Mouse (Mus musculus): ENCODE measurements around the gene Tom1l2. TPM values are rescaled to one million over a fixed set of nuclear protein-coding genes. Genes with fewer than 3 reads are reported as not detected.
A peak's percentile ranks its signal among the peaks of the same experiment; 100 is the strongest.

The Tom1l2 gene
- polyA plus RNA-seq, 1 experiment from 2014 or later, result 21.2 TPM

GRCm38 (mm10) chr11:60317376-60318102 is 35.2 kb downstream of the Tom1l2 start:
- Histone ChIP-seq H3K9me3 (ENCODE audit: control insufficient read depth, low read length) (no peaks in the 10 kb centered on the region), H3K36me3 (ENCODE audit: control insufficient read depth, insufficient read depth, low read length) (no peaks in the 10 kb centered on the region), H3K27ac (ENCODE audit: low read depth, low read length) (no peak overlapping the region), H3K27me3 (ENCODE audit: control insufficient read depth, insufficient read depth, low read length) (no peaks in the 10 kb centered on the region), H3K4me1 (ENCODE audit: control insufficient read depth, insufficient read depth, low read length) (peaks cover 5% of the 10 kb centered on the region), H3K4me3 (ENCODE audit: low read depth, low read length) (no peak overlapping the region), H3K9ac (ENCODE audit: low read length) (no peak overlapping the region), H3K4me2 (ENCODE audit: low read depth) (no peak overlapping the region)
- ATAC-seq (ENCODE audit: insufficient read depth, low FRiP score, low TSS enrichment) (no peak), DNase-seq (ENCODE audit: low spot score) (no peak)
- 75% methylated on average over 7 of the region's 7 CpGs for WGBS

GRCm38 (mm10) chr11:60316883-60317282 is 35.8 kb downstream of the Tom1l2 start:
- ATAC-seq (ENCODE audit: insufficient read depth, low FRiP score, low TSS enrichment) (no peak), DNase-seq (ENCODE audit: low spot score) (no peak)
- Histone ChIP-seq H3K27ac (ENCODE audit: low read depth, low read length) (no peak overlapping the region), H3K27me3 (ENCODE audit: control insufficient read depth, insufficient read depth, low read length) (no peaks in the 10 kb centered on the region), H3K4me1 (ENCODE audit: control insufficient read depth, insufficient read depth, low read length) (peaks cover 10% of the 10 kb centered on the region), H3K36me3 (ENCODE audit: control insufficient read depth, insufficient read depth, low read length) (no peaks in the 10 kb centered on the region), H3K9ac (ENCODE audit: low read length) (no peak overlapping the region), H3K4me3 (ENCODE audit: low read depth, low read length) (no peak overlapping the region), H3K4me2 (ENCODE audit: low read depth) (no peak overlapping the region), H3K9me3 (ENCODE audit: control insufficient read depth, low read length) (no peaks in the 10 kb centered on the region)
- 84% methylated on average over 8 of the region's 8 CpGs for WGBS

GRCm38 (mm10) chr11:60316250-60316649 is 36.5 kb downstream of the Tom1l2 start:
- Histone ChIP-seq H3K27ac (ENCODE audit: low read depth, low read length) (no peak overlapping the region), H3K9me3 (ENCODE audit: control insufficient read depth, low read length) (no peaks in the 10 kb centered on the region), H3K4me3 (ENCODE audit: low read depth, low read length) (no peak overlapping the region), H3K4me1 (ENCODE audit: control insufficient read depth, insufficient read depth, low read length) (peaks cover 16% of the 10 kb centered on the region), H3K27me3 (ENCODE audit: control insufficient read depth, insufficient read depth, low read length) (no peaks in the 10 kb centered on the region), H3K9ac (ENCODE audit: low read length) (no peak overlapping the region), H3K36me3 (ENCODE audit: control insufficient read depth, insufficient read depth, low read length) (no peaks in the 10 kb centered on the region), H3K4me2 (ENCODE audit: low read depth) (no peak overlapping the region)
- DNase-seq (ENCODE audit: low spot score) (no peak), ATAC-seq (ENCODE audit: insufficient read depth, low FRiP score, low TSS enrichment) (no peak)
- 74% methylated on average over 7 of the region's 7 CpGs for WGBS

DNA sequence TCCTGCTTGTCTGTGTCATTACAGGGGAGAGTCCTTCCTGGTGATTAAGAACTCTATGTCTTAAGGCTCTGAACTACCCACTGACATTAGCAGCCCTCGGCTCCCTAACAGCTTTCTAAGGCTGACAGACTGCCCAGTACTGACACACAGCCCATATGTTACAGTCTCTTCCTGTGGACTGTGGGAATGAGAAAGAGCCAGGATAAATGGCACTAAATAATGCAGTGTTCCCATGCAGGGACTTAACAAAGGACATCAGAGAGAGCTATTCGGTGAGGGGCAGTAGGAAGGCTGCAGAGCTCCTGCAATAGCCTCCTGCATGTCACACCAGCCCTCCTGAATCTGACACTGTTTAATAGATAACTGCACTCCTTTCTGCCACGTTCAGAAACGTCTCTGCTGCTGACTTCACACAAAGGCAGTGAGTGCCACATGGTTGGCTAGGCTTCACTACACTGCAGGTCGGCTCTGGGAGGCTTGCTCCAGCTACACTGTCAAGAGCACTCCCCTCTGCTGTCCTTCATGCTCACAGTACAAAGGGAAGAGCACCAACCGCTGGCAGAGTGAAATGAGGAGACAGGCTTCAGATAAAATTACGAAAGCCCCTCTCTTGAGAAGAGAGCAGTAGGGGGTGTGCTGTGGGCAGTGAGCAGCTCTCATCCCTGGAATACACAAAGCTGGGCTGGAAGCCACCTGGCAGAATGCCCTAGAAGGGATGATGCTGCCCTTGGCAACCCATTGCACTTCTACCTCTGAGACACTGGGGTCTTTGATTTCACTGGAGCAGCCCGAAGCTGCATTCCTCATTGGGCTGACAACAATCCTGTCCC is 41.5 kb downstream of the Tom1l2 start:
- H3K4me2 ChIP-seq (ENCODE audit: low read depth), result peak overlapping the region; percentile 25; the same call in 1 of the 2 replicates
- peak; percentile 85 for ATAC-seq (ENCODE audit: insufficient read depth, low FRiP score, low TSS enrichment)
- peak; percentile 68 for DNase-seq (ENCODE audit: low spot score)

DNA sequence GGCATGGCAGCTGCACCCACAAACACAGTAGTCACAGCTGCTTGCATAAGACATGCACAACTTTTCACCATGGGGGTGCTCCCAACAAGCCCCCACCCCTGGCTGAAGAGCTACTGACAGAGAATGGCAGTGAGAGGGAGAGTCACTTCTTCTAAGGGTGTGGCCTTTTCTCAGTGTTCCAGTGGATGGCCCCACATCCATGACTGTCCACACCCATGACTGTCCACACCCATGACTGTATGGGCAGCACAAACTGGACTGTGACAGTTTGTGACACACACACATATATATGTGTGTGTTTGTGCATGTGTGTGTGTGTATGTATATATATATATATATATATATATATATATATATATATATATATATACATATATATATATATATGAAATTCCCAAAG is 42.8 kb downstream of the Tom1l2 start:
- H3K27ac ChIP-seq (ENCODE audit: low read depth, low read length), result no peak overlapping the region
- H3K9me3 ChIP-seq (ENCODE audit: control insufficient read depth, low read length), result no peaks in the 10 kb centered on the region
- H3K36me3 ChIP-seq (ENCODE audit: control insufficient read depth, insufficient read depth, low read length), result no peaks in the 10 kb centered on the region
- H3K4me1 ChIP-seq (ENCODE audit: control insufficient read depth, insufficient read depth, low read length), result peaks cover 21% of the 10 kb centered on the region
- no peak for DNase-seq (ENCODE audit: low spot score)
- H3K4me2 ChIP-seq (ENCODE audit: low read depth), result no peak overlapping the region
- H3K27me3 ChIP-seq (ENCODE audit: control insufficient read depth, insufficient read depth, low read length), result no peaks in the 10 kb centered on the region
- no peak for ATAC-seq (ENCODE audit: insufficient read depth, low FRiP score, low TSS enrichment)
- no peak overlapping the region for H3K4me3 ChIP-seq (ENCODE audit: low read depth, low read length)
- no peak overlapping the region for H3K9ac ChIP-seq (ENCODE audit: low read length)

More for the DNA sequence above, 41.5 kb downstream of the Tom1l2 start:
- H3K9me3 ChIP-seq (ENCODE audit: control insufficient read depth, low read length), result no peaks in the 10 kb centered on the region
- peak overlapping the region; percentile 47 for H3K9ac ChIP-seq (ENCODE audit: low read length)
- peaks cover 21% of the 10 kb centered on the region for H3K4me1 ChIP-seq (ENCODE audit: control insufficient read depth, insufficient read depth, low read length)
- H3K4me3 ChIP-seq (ENCODE audit: low read depth, low read length), result no peak overlapping the region
- peak overlapping the region; percentile 94 for H3K27ac ChIP-seq (ENCODE audit: low read depth, low read length)
- no peaks in the 10 kb centered on the region for H3K27me3 ChIP-seq (ENCODE audit: control insufficient read depth, insufficient read depth, low read length)
- H3K36me3 ChIP-seq (ENCODE audit: control insufficient read depth, insufficient read depth, low read length), result no peaks in the 10 kb centered on the region
- 6% methylated on average over 8 of the region's 8 CpGs for WGBS

- DNase-seq (ENCODE audit: low spot score) (no peak), ATAC-seq (ENCODE audit: insufficient read depth, low FRiP score, low TSS enrichment) (no peak)
- Histone ChIP-seq H3K9ac (ENCODE audit: low read length) (no peak overlapping the region), H3K27ac (ENCODE audit: low read depth, low read length) (no peak overlapping the region), H3K4me3 (ENCODE audit: low read depth, low read length) (no peak overlapping the region), H3K4me1 (ENCODE audit: control insufficient read depth, insufficient read depth, low read length) (peaks cover 21% of the 10 kb centered on the region), H3K9me3 (ENCODE audit: control insufficient read depth, low read length) (no peaks in the 10 kb centered on the region), H3K27me3 (ENCODE audit: control insufficient read depth, insufficient read depth, low read length) (no peaks in the 10 kb centered on the region), H3K36me3 (ENCODE audit: control insufficient read depth, insufficient read depth, low read length) (no peaks in the 10 kb centered on the region), H3K4me2 (ENCODE audit: low read depth) (no peak overlapping the region)
- WGBS, result 82% methylated on average over 12 of the region's 12 CpGs
Measured at GRCm38 (mm10) chr11:60308506-60309116, 44.1 kb downstream of the Tom1l2 start.

DNA sequence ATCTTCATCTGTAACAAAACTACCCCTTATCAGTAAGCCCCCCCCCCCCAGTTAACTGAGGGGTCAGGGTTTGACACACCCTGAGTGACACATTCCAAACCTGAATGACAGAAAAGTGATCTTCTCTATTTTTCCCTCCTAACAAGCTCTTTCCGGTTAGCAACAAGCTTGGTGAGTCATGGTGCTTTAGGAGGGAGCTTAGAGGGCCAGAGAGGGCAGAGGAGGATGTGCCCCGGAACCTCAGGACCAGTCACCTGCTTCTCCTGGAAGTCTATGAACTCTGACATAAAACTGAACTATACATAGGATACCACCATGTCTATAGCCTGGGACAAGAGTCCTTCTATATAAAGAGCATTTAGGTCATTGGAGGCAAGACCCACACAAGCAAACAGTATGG is 44.6 kb downstream of the Tom1l2 start:
- Histone ChIP-seq H3K36me3 (ENCODE audit: control insufficient read depth, insufficient read depth, low read length) (no peaks in the 10 kb centered on the region), H3K27ac (ENCODE audit: low read depth, low read length) (no peak overlapping the region), H3K4me2 (ENCODE audit: low read depth) (no peak overlapping the region), H3K4me1 (ENCODE audit: control insufficient read depth, insufficient read depth, low read length) (peaks cover 21% of the 10 kb centered on the region), H3K9me3 (ENCODE audit: control insufficient read depth, low read length) (no peaks in the 10 kb centered on the region), H3K9ac (ENCODE audit: low read length) (no peak overlapping the region), H3K4me3 (ENCODE audit: low read depth, low read length) (no peak overlapping the region), H3K27me3 (ENCODE audit: control insufficient read depth, insufficient read depth, low read length) (no peaks in the 10 kb centered on the region)
- DNase-seq (ENCODE audit: low spot score) (no peak), ATAC-seq (ENCODE audit: insufficient read depth, low FRiP score, low TSS enrichment) (no peak)
- WGBS, result 78% methylated on average over 2 of the region's 2 CpGs

- no peak for ATAC-seq (ENCODE audit: insufficient read depth, low FRiP score, low TSS enrichment)
- Histone ChIP-seq H3K36me3 (ENCODE audit: control insufficient read depth, insufficient read depth, low read length) (no peaks in the 10 kb centered on the region), H3K9me3 (ENCODE audit: control insufficient read depth, low read length) (no peaks in the 10 kb centered on the region), H3K9ac (ENCODE audit: low read length) (no peak overlapping the region), H3K4me2 (ENCODE audit: low read depth) (no peak overlapping the region), H3K27me3 (ENCODE audit: control insufficient read depth, insufficient read depth, low read length) (no peaks in the 10 kb centered on the region), H3K4me1 (ENCODE audit: control insufficient read depth, insufficient read depth, low read length) (peaks cover 17% of the 10 kb centered on the region), H3K4me3 (ENCODE audit: low read depth, low read length) (no peak overlapping the region), H3K27ac (ENCODE audit: low read depth, low read length) (no peak overlapping the region)
- WGBS, result 92% methylated on average over 2 of the region's 2 CpGs
- DNase-seq (ENCODE audit: low spot score), result no peak
Measured at GRCm38 (mm10) chr11:60307375-60307825, 45.3 kb downstream of the Tom1l2 start.
